Mouse (Mus musculus): ENCODE results near the gene Rps3a1. TPM values are rescaled to one million over a fixed set of nuclear protein-coding genes. Genes with fewer than 3 reads are reported as not detected.

Gene Rps3a1
- polyA plus RNA-seq, 1 experiment from 2014 or later: 1,266 TPM

Other genes with a start within 250 kb of the Rps3a1 start
- gene Sh3d19, start 171.6 kb downstream of the Rps3a1 start, polyA plus RNA-seq (2015; fragmentation: Nextera tagmentation; extraction: Ambion mirVana): 31.8 and 33.0 TPM in 2 replicates
- not detected in 2 replicates for gene Prss48, start 140.2 kb downstream of the Rps3a1 start, polyA plus RNA-seq (2015; fragmentation: Nextera tagmentation; extraction: Ambion mirVana)
- 2.9 and 3.2 TPM in 2 replicates for gene Lrba, start 82.0 kb upstream of the Rps3a1 start, polyA plus RNA-seq (2015; fragmentation: Nextera tagmentation; extraction: Ambion mirVana)